Mouse (Mus musculus) frontal cortex, adult (tissue): ENCODE measurements around the gene Mgat5.

ENCODE experiments used
- ATAC-seq: cut with Nextera tagmentation; 2 replicates; pipeline ENCODE4 v1.9.2; 2017; ENCODE audit warnings: mild to moderate bottlenecking, moderate library complexity, mixed read lengths; ENCODE audit not compliant: low TSS enrichment

Mgat5 gene

GRCm38 (mm10) chr1:127383071-127383470 lies 178.3 kb downstream of the Mgat5 start:
- no peak for ATAC-seq

GRCm38 (mm10) chr1:127387226-127387625 lies 182.4 kb downstream of the Mgat5 start:
- no peak for ATAC-seq

GRCm38 (mm10) chr1:127387661-127388060 lies 182.8 kb downstream of the Mgat5 start:
- 0 out of 2 replicates have a peak, but pooled peaks have one; percentile 31 for ATAC-seq

- ATAC-seq: no peak
Observed at GRCm38 (mm10) chr1:127394716-127395115, 189.9 kb downstream of the Mgat5 start.

GRCm38 (mm10) chr1:127395724-127396123 lies 190.9 kb downstream of the Mgat5 start:
- no peak for ATAC-seq

- no peak for ATAC-seq
Observed at GRCm38 (mm10) chr1:127396569-127397349, 191.9 kb downstream of the Mgat5 start.

GRCm38 (mm10) chr1:127397396-127397795 lies 192.6 kb downstream of the Mgat5 start:
- ATAC-seq: no peak

GRCm38 (mm10) chr1:127398186-127398585 lies 193.4 kb downstream of the Mgat5 start:
- ATAC-seq: no peak

- ATAC-seq: no peak
Observed at GRCm38 (mm10) chr1:127400198-127400597, 195.4 kb downstream of the Mgat5 start.

GRCm38 (mm10) chr1:127400666-127401065 lies 195.9 kb downstream of the Mgat5 start:
- no peak for ATAC-seq

- ATAC-seq: no peak
Observed at GRCm38 (mm10) chr1:127404655-127405054, 199.8 kb downstream of the Mgat5 start.

GRCm38 (mm10) chr1:127408957-127409423 lies 204.2 kb downstream of the Mgat5 start:
- ATAC-seq: peak; percentile 18; the same call in 1 of the 2 replicates

GRCm38 (mm10) chr1:127409512-127409911 lies 204.7 kb downstream of the Mgat5 start:
- ATAC-seq: no peak

GRCm38 (mm10) chr1:127414500-127414899 lies 209.7 kb downstream of the Mgat5 start:
- 0 out of 2 replicates have a peak, but pooled peaks have one; percentile 21 for ATAC-seq

GRCm38 (mm10) chr1:127415896-127416295 lies 211.1 kb downstream of the Mgat5 start:
- no peak for ATAC-seq

- no peak for ATAC-seq
Observed at GRCm38 (mm10) chr1:127416971-127417370, 212.2 kb downstream of the Mgat5 start.

GRCm38 (mm10) chr1:127418916-127419575 lies 214.2 kb downstream of the Mgat5 start:
- ATAC-seq: no peak

- no peak for ATAC-seq
Observed at GRCm38 (mm10) chr1:127419581-127419980, 214.8 kb downstream of the Mgat5 start.

- ATAC-seq: no peak
Observed at GRCm38 (mm10) chr1:127420383-127420782, 215.6 kb downstream of the Mgat5 start.

- no peak for ATAC-seq
Observed at GRCm38 (mm10) chr1:127420795-127421194, 216.0 kb downstream of the Mgat5 start.

- ATAC-seq: no peak
Observed at GRCm38 (mm10) chr1:127422565-127422964, 217.8 kb downstream of the Mgat5 start.

- ATAC-seq: peak; percentile 93
Observed at GRCm38 (mm10) chr1:127425021-127425532, 220.3 kb downstream of the Mgat5 start.

GRCm38 (mm10) chr1:127430290-127430689 lies 225.5 kb downstream of the Mgat5 start:
- ATAC-seq: peak; percentile 32; the same call in 1 of the 2 replicates
